Mouse (Mus musculus): ENCODE results near the gene Fam217b. TPM values are rescaled to one million over a fixed set of nuclear protein-coding genes. Genes with fewer than 3 reads are reported as not detected.

Gene Fam217b
- polyA plus RNA-seq, 1 experiment, result 20.9 TPM

GRCm38 (mm10) chr2:178427181-178427580, 12.9 kb downstream of the Fam217b start:
- Histone ChIP-seq H3K4me1 (ENCODE audit: control insufficient read depth, insufficient read depth, low read length) (no peaks in the 10 kb centered on the region), H3K27ac (ENCODE audit: insufficient read depth, low read length) (no peak overlapping the region), H3K4me3 (replicated peaks; ENCODE audit: insufficient read depth, low read depth, low read length) (no peak overlapping the region), H3K27me3 (ENCODE audit: control insufficient read depth, insufficient read depth, low read length) (no peaks in the 10 kb centered on the region)
- no peak for TF ChIP-seq POLR2A (IDR thresholded peaks at IDR 0.05; ENCODE audit: borderline replicate concordance, insufficient read depth, low read length)
- no peak for TF ChIP-seq CTCF (IDR thresholded peaks at IDR 0.05; ENCODE audit: borderline replicate concordance, insufficient read depth, low read depth, low read length)
- WGBS, result 81% methylated on average over 5 of the region's 5 CpGs
- no peak for DNase-seq

GRCm38 (mm10) chr2:178428183-178428582, 13.9 kb downstream of the Fam217b start:
- no peak for DNase-seq
- H3K27ac ChIP-seq (ENCODE audit: insufficient read depth, low read length), result no peak overlapping the region
- H3K4me3 ChIP-seq (replicated peaks; ENCODE audit: insufficient read depth, low read depth, low read length), result no peak overlapping the region
- 83% methylated on average over 9 of the region's 9 CpGs for WGBS
- no peak for TF ChIP-seq POLR2A (IDR thresholded peaks at IDR 0.05; ENCODE audit: borderline replicate concordance, insufficient read depth, low read length)
- TF ChIP-seq CTCF (IDR thresholded peaks at IDR 0.05; ENCODE audit: borderline replicate concordance, insufficient read depth, low read depth, low read length), result no peak
- H3K4me1 ChIP-seq (ENCODE audit: control insufficient read depth, insufficient read depth, low read length), result no peaks in the 10 kb centered on the region
- H3K27me3 ChIP-seq (ENCODE audit: control insufficient read depth, insufficient read depth, low read length), result no peaks in the 10 kb centered on the region

GRCm38 (mm10) chr2:178428676-178429075, 14.4 kb downstream of the Fam217b start:
- TF ChIP-seq POLR2A (IDR thresholded peaks at IDR 0.05; ENCODE audit: borderline replicate concordance, insufficient read depth, low read length) (no peak), CTCF (IDR thresholded peaks at IDR 0.05; ENCODE audit: borderline replicate concordance, insufficient read depth, low read depth, low read length) (no peak)
- H3K4me1 ChIP-seq (ENCODE audit: control insufficient read depth, insufficient read depth, low read length), result no peaks in the 10 kb centered on the region
- no peaks in the 10 kb centered on the region for H3K27me3 ChIP-seq (ENCODE audit: control insufficient read depth, insufficient read depth, low read length)
- no peak for DNase-seq
- 94% methylated on average over 4 of the region's 4 CpGs for WGBS
- no peak overlapping the region for H3K27ac ChIP-seq (ENCODE audit: insufficient read depth, low read length)
- no peak overlapping the region for H3K4me3 ChIP-seq (replicated peaks; ENCODE audit: insufficient read depth, low read depth, low read length)

- DNase-seq, result no peak
- Histone ChIP-seq H3K4me1 (ENCODE audit: control insufficient read depth, insufficient read depth, low read length) (no peaks in the 10 kb centered on the region), H3K4me3 (replicated peaks; ENCODE audit: insufficient read depth, low read depth, low read length) (no peak overlapping the region), H3K27ac (ENCODE audit: insufficient read depth, low read length) (no peak overlapping the region), H3K27me3 (ENCODE audit: control insufficient read depth, insufficient read depth, low read length) (no peaks in the 10 kb centered on the region)
- no peak for TF ChIP-seq CTCF (IDR thresholded peaks at IDR 0.05; ENCODE audit: borderline replicate concordance, insufficient read depth, low read depth, low read length)
- no peak for TF ChIP-seq POLR2A (IDR thresholded peaks at IDR 0.05; ENCODE audit: borderline replicate concordance, insufficient read depth, low read length)
- 86% methylated on average over 6 of the region's 6 CpGs for WGBS
These were observed 15.1 kb downstream of the Fam217b start for GRCm38 (mm10) chr2:178429426-178429825.

- Histone ChIP-seq H3K27me3 (ENCODE audit: control insufficient read depth, insufficient read depth, low read length) (no peaks in the 10 kb centered on the region), H3K4me3 (replicated peaks; ENCODE audit: insufficient read depth, low read depth, low read length) (no peak within 1 kb of the TSS), H3K4me1 (ENCODE audit: control insufficient read depth, insufficient read depth, low read length) (no peaks in the 10 kb centered on the region), H3K27ac (ENCODE audit: insufficient read depth, low read length) (no peak within 1 kb of the TSS)
- DNase-seq, result no peak
- TF ChIP-seq CTCF (IDR thresholded peaks at IDR 0.05; ENCODE audit: borderline replicate concordance, insufficient read depth, low read depth, low read length) (no peak), POLR2A (IDR thresholded peaks at IDR 0.05; ENCODE audit: borderline replicate concordance, insufficient read depth, low read length) (no peak)
- WGBS, result 90% methylated on average over 4 of the region's 4 CpGs
These were observed 15.9 kb downstream of the Fam217b start, which contains the start of gene Cdh26 for GRCm38 (mm10) chr2:178430231-178430630. Gene Cdh26, plus strand, starts transcription at chr2:178430531.

- H3K27me3 ChIP-seq (ENCODE audit: control insufficient read depth, insufficient read depth, low read length), result no peaks in the 10 kb centered on the region
- WGBS, result 83% methylated on average over 2 of the region's 2 CpGs
- H3K27ac ChIP-seq (ENCODE audit: insufficient read depth, low read length), result no peak overlapping the region
- TF ChIP-seq CTCF (IDR thresholded peaks at IDR 0.05; ENCODE audit: borderline replicate concordance, insufficient read depth, low read depth, low read length) (no peak), POLR2A (IDR thresholded peaks at IDR 0.05; ENCODE audit: borderline replicate concordance, insufficient read depth, low read length) (no peak)
- H3K4me1 ChIP-seq (ENCODE audit: control insufficient read depth, insufficient read depth, low read length), result no peaks in the 10 kb centered on the region
- no peak overlapping the region for H3K4me3 ChIP-seq (replicated peaks; ENCODE audit: insufficient read depth, low read depth, low read length)
- no peak for DNase-seq
These were observed 19.2 kb downstream of the Fam217b start for GRCm38 (mm10) chr2:178433495-178433894.

GRCm38 (mm10) chr2:178433903-178434302, 19.6 kb downstream of the Fam217b start:
- H3K27ac ChIP-seq (ENCODE audit: insufficient read depth, low read length), result no peak overlapping the region
- 94% methylated on average over 2 of the region's 2 CpGs for WGBS
- TF ChIP-seq POLR2A (IDR thresholded peaks at IDR 0.05; ENCODE audit: borderline replicate concordance, insufficient read depth, low read length) (no peak), CTCF (IDR thresholded peaks at IDR 0.05; ENCODE audit: borderline replicate concordance, insufficient read depth, low read depth, low read length) (no peak)
- no peaks in the 10 kb centered on the region for H3K4me1 ChIP-seq (ENCODE audit: control insufficient read depth, insufficient read depth, low read length)
- DNase-seq, result no peak
- H3K4me3 ChIP-seq (replicated peaks; ENCODE audit: insufficient read depth, low read depth, low read length), result no peak overlapping the region
- no peaks in the 10 kb centered on the region for H3K27me3 ChIP-seq (ENCODE audit: control insufficient read depth, insufficient read depth, low read length)

- TF ChIP-seq POLR2A (IDR thresholded peaks at IDR 0.05; ENCODE audit: borderline replicate concordance, insufficient read depth, low read length) (no peak), CTCF (IDR thresholded peaks at IDR 0.05; ENCODE audit: borderline replicate concordance, insufficient read depth, low read depth, low read length) (no peak)
- Histone ChIP-seq H3K4me1 (ENCODE audit: control insufficient read depth, insufficient read depth, low read length) (no peaks in the 10 kb centered on the region), H3K4me3 (replicated peaks; ENCODE audit: insufficient read depth, low read depth, low read length) (no peak overlapping the region), H3K27ac (ENCODE audit: insufficient read depth, low read length) (no peak overlapping the region), H3K27me3 (ENCODE audit: control insufficient read depth, insufficient read depth, low read length) (no peaks in the 10 kb centered on the region)
- WGBS, result 68% methylated on average over 9 of the region's 9 CpGs
- DNase-seq, result no peak
These were observed 23.0 kb downstream of the Fam217b start for GRCm38 (mm10) chr2:178437311-178437710.
